Mouse (Mus musculus): ENCODE results near the gene Vasp.

The Vasp gene

GRCm38 (mm10) chr7:19271238-19272172 lies at the start of gene Vasp:
Vasp (minus strand) TSS chr7:19271817.
- in situ Hi-C loops (cut with MseI, MboI), result no loop called here

GRCm38 (mm10) chr7:19320637-19321036 lies 49.0 kb upstream of the Vasp start:
- in situ Hi-C loops (cut with MseI, MboI), result no loop called here

- in situ Hi-C loops (cut with MseI, MboI), result no loop called here
Observed at GRCm38 (mm10) chr7:19319906-19320305, 48.3 kb upstream of the Vasp start.

- in situ Hi-C loops (cut with MseI, MboI), result no loop called here
Observed at GRCm38 (mm10) chr7:19319458-19319857, 47.8 kb upstream of the Vasp start.

GRCm38 (mm10) chr7:19318676-19319075 lies 47.1 kb upstream of the Vasp start:
- in situ Hi-C loops (cut with MseI, MboI), result no loop called here

- in situ Hi-C loops (cut with MseI, MboI), result no loop called here
Observed at GRCm38 (mm10) chr7:19318201-19318600, 46.6 kb upstream of the Vasp start.

- in situ Hi-C loops (cut with MseI, MboI), result no loop called here
Observed at GRCm38 (mm10) chr7:19316451-19317161, 45.0 kb upstream of the Vasp start.

- in situ Hi-C loops (cut with MseI, MboI), result no loop called here
Observed at GRCm38 (mm10) chr7:19314033-19314432, 42.4 kb upstream of the Vasp start.

- in situ Hi-C loops (cut with MseI, MboI), result no loop called here
Observed at GRCm38 (mm10) chr7:19311991-19312390, 40.4 kb upstream of the Vasp start.

- in situ Hi-C loops (cut with MseI, MboI), result no loop called here
Observed at GRCm38 (mm10) chr7:19309884-19310641, 38.4 kb upstream of the Vasp start, which contains the start of gene Fosb. Fosb (minus strand) TSS chr7:19310051.

GRCm38 (mm10) chr7:19309278-19309883 lies 37.8 kb upstream of the Vasp start:
- in situ Hi-C loops (cut with MseI, MboI), result no loop called here

GRCm38 (mm10) chr7:19308454-19309277 lies 37.0 kb upstream of the Vasp start:
- in situ Hi-C loops (cut with MseI, MboI), result no loop called here

- in situ Hi-C loops (cut with MseI, MboI), result no loop called here
Observed at GRCm38 (mm10) chr7:19307739-19308453, 36.3 kb upstream of the Vasp start.

GRCm38 (mm10) chr7:19306819-19307738 lies 35.5 kb upstream of the Vasp start:
- in situ Hi-C loops (cut with MseI, MboI), result no loop called here

GRCm38 (mm10) chr7:19305796-19306765 lies 34.5 kb upstream of the Vasp start:
- in situ Hi-C loops (cut with MseI, MboI), result no loop called here

- in situ Hi-C loops (cut with MseI, MboI), result no loop called here
Observed at GRCm38 (mm10) chr7:19305413-19305735, 33.8 kb upstream of the Vasp start.

GRCm38 (mm10) chr7:19304501-19305412 lies 33.1 kb upstream of the Vasp start:
- in situ Hi-C loops (cut with MseI, MboI), result loop anchor here (5.0 kb wide), 1 partner anchor 38 kb away; the partner anchor contains the start of gene Ercc1 (in 2 of the 2)
